Mouse (Mus musculus) liver, embryonic 14.5 days (tissue): ENCODE measurements around the gene Qdpr.

ENCODE experiments used
- CTCF ChIP-seq: IDR thresholded peaks from 2 replicates; pipeline ENCODE4 v1.5.1; 2016; ENCODE audit warnings: antibody characterized with exemption, low read depth, control low read depth
- EP300 ChIP-seq: IDR thresholded peaks from 2 replicates; pipeline ENCODE4 v1.6.1; 2016; ENCODE audit warnings: antibody characterized with exemption, low read depth

- no peak for TF ChIP-seq CTCF
- no peak for TF ChIP-seq EP300
Observed at GRCm38 (mm10) chr5:45416478-45416877, 33.6 kb downstream of the Qdpr start.
